Mouse (Mus musculus) midbrain, embryonic 11.5 days (tissue): Measurements from ENCODE around the gene Wasl. TPM values are rescaled to one million over a fixed set of nuclear protein-coding genes. Genes with fewer than 3 reads are reported as not detected.
A peak's percentile ranks its signal among the peaks of the same experiment; 100 is the strongest.

Source experiments
- ATAC-seq: fragments of 200-750 bp; cut with Nextera tagmentation; 2 replicates; pipeline ENCODE4 v1.8.0; 2017; ENCODE audit warnings: moderate TSS enrichment, moderate library complexity; ENCODE audit not compliant: low FRiP score
- DNase-seq: peaks from one replicate; pipeline ENCODE4 v3.0.0; 2015; ENCODE audit warnings: low spot score; ENCODE audit errors: missing footprints
- H3K27ac ChIP-seq: fragments of 300-500 bp; sonication (generic); 2 replicates; pipeline ENCODE4 v1.5.1; 2014; ENCODE audit warnings: low read depth, low read length
- H3K27me3 ChIP-seq: fragments of 300-500 bp; sonication (generic); 2 replicates; pipeline ENCODE4 v1.6.1; 2014; ENCODE audit warnings: mild to moderate bottlenecking, low read length, moderate library complexity, mixed read lengths; ENCODE audit not compliant: control insufficient read depth, insufficient read depth
- H3K36me3 ChIP-seq: fragments of 300-500 bp; sonication (generic); 2 replicates; pipeline ENCODE4 v1.6.1; 2014; ENCODE audit warnings: mild to moderate bottlenecking, low read length, moderate library complexity, mixed read lengths; ENCODE audit not compliant: control insufficient read depth, insufficient read depth
- H3K4me1 ChIP-seq: fragments of 300-500 bp; sonication (generic); 2 replicates; pipeline ENCODE4 v1.6.1; 2014; ENCODE audit warnings: low read length; ENCODE audit not compliant: control insufficient read depth, insufficient read depth
- H3K4me2 ChIP-seq: fragments of 300-500 bp; sonication (generic); 2 replicates; pipeline ENCODE4 v1.6.1; 2014; ENCODE audit warnings: mild to moderate bottlenecking, moderate library complexity
- H3K4me3 ChIP-seq: fragments of 300-500 bp; sonication (generic); 2 replicates; pipeline ENCODE4 v1.5.1; 2014; ENCODE audit warnings: low read depth, low read length
- H3K9ac ChIP-seq: fragments of 300-500 bp; sonication (generic); 2 replicates; pipeline ENCODE4 v1.6.1; 2014; ENCODE audit warnings: low read length
- H3K9me3 ChIP-seq: fragments of 300-500 bp; sonication (generic); 2 replicates; pipeline ENCODE4 v1.6.1; 2016; ENCODE audit warnings: low read length; ENCODE audit not compliant: control insufficient read depth
- WGBS: fragments of 180-500 bp; shearing (Covaris S2); extraction: QIAGEN DNeasy Blood & Tissue Kit; methylation state at CpG from one replicate; pipeline ENCODE4 v1.1.7; 2014; 5-methylcytosine and 5-hydroxymethylcytosine counted together
- polyA plus RNA-seq: library from polyadenylated mRNA; unstranded; fragments of >200 nt; fragmentation: Nextera tagmentation; extraction: Ambion mirVana; gene quantifications from 2 replicates; pipeline ENCODE4 v1.2.1, GENCODE M21; 2014

Gene Wasl
- polyA plus RNA-seq, 1 experiment from 2014 or later: 50.7 TPM

GRCm38 (mm10) chr6:24602993-24603392 lies 61.8 kb downstream of the Wasl start:
- no peaks in the 10 kb centered on the region for H3K36me3 ChIP-seq
- H3K4me3 ChIP-seq: no peak overlapping the region
- no peaks in the 10 kb centered on the region for H3K9me3 ChIP-seq
- H3K9ac ChIP-seq: no peak overlapping the region
- H3K4me2 ChIP-seq: no peak overlapping the region
- ATAC-seq (no peak), DNase-seq (peak; percentile 35)
- no peaks in the 10 kb centered on the region for H3K27me3 ChIP-seq
- 89% methylated on average over 5 of the region's 5 CpGs for WGBS
- H3K4me1 ChIP-seq: no peaks in the 10 kb centered on the region
- H3K27ac ChIP-seq: no peak overlapping the region

GRCm38 (mm10) chr6:24602351-24602750 lies 62.5 kb downstream of the Wasl start:
- no peak overlapping the region for H3K4me2 ChIP-seq
- no peak overlapping the region for H3K4me3 ChIP-seq
- no peak overlapping the region for H3K9ac ChIP-seq
- H3K36me3 ChIP-seq: no peaks in the 10 kb centered on the region
- H3K27ac ChIP-seq: no peak overlapping the region
- WGBS: 81% methylated on average over 3 of the region's 3 CpGs
- no peaks in the 10 kb centered on the region for H3K9me3 ChIP-seq
- H3K4me1 ChIP-seq: no peaks in the 10 kb centered on the region
- no peak for DNase-seq
- ATAC-seq: no peak
- no peaks in the 10 kb centered on the region for H3K27me3 ChIP-seq

GRCm38 (mm10) chr6:24601668-24602067 lies 63.1 kb downstream of the Wasl start:
- ATAC-seq (no peak), DNase-seq (no peak)
- H3K27me3 ChIP-seq: no peaks in the 10 kb centered on the region
- no peak overlapping the region for H3K27ac ChIP-seq
- no peaks in the 10 kb centered on the region for H3K9me3 ChIP-seq
- WGBS: 54% methylated on average over 1 of the region's 1 CpGs
- no peak overlapping the region for H3K4me3 ChIP-seq
- no peak overlapping the region for H3K9ac ChIP-seq
- H3K4me1 ChIP-seq: no peaks in the 10 kb centered on the region
- H3K4me2 ChIP-seq: no peak overlapping the region
- H3K36me3 ChIP-seq: no peaks in the 10 kb centered on the region

- 75% methylated on average over 4 of the region's 4 CpGs for WGBS
- DNase-seq (peak; percentile 67), ATAC-seq (no peak)
- H3K4me3 ChIP-seq: no peak overlapping the region
- no peak overlapping the region for H3K4me2 ChIP-seq
- no peak overlapping the region for H3K27ac ChIP-seq
- H3K9ac ChIP-seq: no peak overlapping the region
- no peaks in the 10 kb centered on the region for H3K36me3 ChIP-seq
- H3K9me3 ChIP-seq: no peaks in the 10 kb centered on the region
- H3K4me1 ChIP-seq: no peaks in the 10 kb centered on the region
- no peaks in the 10 kb centered on the region for H3K27me3 ChIP-seq
Measured at GRCm38 (mm10) chr6:24600726-24601125, 64.1 kb downstream of the Wasl start.

- 90% methylated on average over 6 of the region's 6 CpGs for WGBS
- DNase-seq: no peak
- Histone ChIP-seq H3K9me3 (no peaks in the 10 kb centered on the region), H3K4me3 (no peak overlapping the region), H3K27ac (no peak overlapping the region), H3K4me1 (no peaks in the 10 kb centered on the region), H3K36me3 (no peaks in the 10 kb centered on the region), H3K9ac (no peak overlapping the region), H3K4me2 (no peak overlapping the region), H3K27me3 (no peaks in the 10 kb centered on the region)
- no peak for ATAC-seq
Measured at GRCm38 (mm10) chr6:24600134-24600533, 64.7 kb downstream of the Wasl start.

- H3K27ac ChIP-seq: no peak overlapping the region
- H3K4me3 ChIP-seq: no peak overlapping the region
- no peaks in the 10 kb centered on the region for H3K36me3 ChIP-seq
- 84% methylated on average over 5 of the region's 5 CpGs for WGBS
- ATAC-seq (no peak), DNase-seq (peak; percentile 47)
- H3K4me1 ChIP-seq: no peaks in the 10 kb centered on the region
- H3K27me3 ChIP-seq: no peaks in the 10 kb centered on the region
- H3K4me2 ChIP-seq: no peak overlapping the region
- H3K9ac ChIP-seq: no peak overlapping the region
- H3K9me3 ChIP-seq: no peaks in the 10 kb centered on the region
Measured at GRCm38 (mm10) chr6:24599639-24600038, 65.2 kb downstream of the Wasl start.

- Histone ChIP-seq H3K4me3 (no peak overlapping the region), H3K9ac (no peak overlapping the region), H3K27me3 (no peaks in the 10 kb centered on the region), H3K4me2 (no peak overlapping the region), H3K27ac (no peak overlapping the region), H3K4me1 (no peaks in the 10 kb centered on the region), H3K9me3 (no peaks in the 10 kb centered on the region), H3K36me3 (no peaks in the 10 kb centered on the region)
- WGBS: 90% methylated on average over 6 of the region's 6 CpGs
- no peak for ATAC-seq
- no peak for DNase-seq
Measured at GRCm38 (mm10) chr6:24599179-24599578, 65.6 kb downstream of the Wasl start.

GRCm38 (mm10) chr6:24597500-24597899 lies 67.3 kb downstream of the Wasl start, which contains the start of gene Lmod2:
Gene Lmod2 (plus strand): TSS chr6:24597762.
- Histone ChIP-seq H3K4me3 (no peak within 1 kb of the TSS), H3K4me2 (no peak within 1 kb of the TSS), H3K4me1 (no peaks in the 10 kb centered on the region), H3K36me3 (no peaks in the 10 kb centered on the region), H3K9me3 (no peaks in the 10 kb centered on the region), H3K9ac (no peak within 1 kb of the TSS), H3K27me3 (no peaks in the 10 kb centered on the region), H3K27ac (no peak within 1 kb of the TSS)
- WGBS: 50% methylated on average over 10 of the region's 10 CpGs
- ATAC-seq (no peak), DNase-seq (peak; percentile 80)

- no peak overlapping the region for H3K27ac ChIP-seq
- no peaks in the 10 kb centered on the region for H3K36me3 ChIP-seq
- no peak overlapping the region for H3K4me2 ChIP-seq
- no peak overlapping the region for H3K9ac ChIP-seq
- 53% methylated on average over 10 of the region's 10 CpGs for WGBS
- ATAC-seq: no peak
- H3K4me1 ChIP-seq: no peaks in the 10 kb centered on the region
- no peak overlapping the region for H3K4me3 ChIP-seq
- peak; percentile 74 for DNase-seq
- no peaks in the 10 kb centered on the region for H3K27me3 ChIP-seq
- H3K9me3 ChIP-seq: no peaks in the 10 kb centered on the region
Measured at GRCm38 (mm10) chr6:24591525-24592218, 73.1 kb downstream of the Wasl start.
